Mouse (Mus musculus) thymus, postnatal 0 days (tissue): Measurements from ENCODE around the gene Pax6. TPM values are rescaled to one million over a fixed set of nuclear protein-coding genes. Genes with fewer than 3 reads are reported as not detected.

Source experiments
- DNase-seq: peaks from one replicate; pipeline ENCODE4 v3.0.0-alpha.2; 2015; ENCODE audit warnings: low spot score
- polyA plus RNA-seq: library from polyadenylated mRNA; unstranded; fragments of >200 nt; fragmentation: Nextera tagmentation; extraction: Ambion mirVana; gene quantifications from 2 replicates; pipeline ENCODE4 v1.2.1, GENCODE M21; 2015

Pax6 gene
- polyA plus RNA-seq, 1 experiment from 2014 or later = not detected

GRCm38 (mm10) chr2:105682634-105683351 is 14.1 kb downstream of the Pax6 start:
- DNase-seq = no peak

- no peak for DNase-seq
These were observed 15.2 kb downstream of the Pax6 start for GRCm38 (mm10) chr2:105683771-105684410.

- no peak for DNase-seq
These were observed 16.4 kb downstream of the Pax6 start for GRCm38 (mm10) chr2:105684991-105685650.

GRCm38 (mm10) chr2:105685651-105686050 is 17.0 kb downstream of the Pax6 start:
- DNase-seq = no peak

GRCm38 (mm10) chr2:105686363-105687316 is 17.9 kb downstream of the Pax6 start:
- no peak for DNase-seq

GRCm38 (mm10) chr2:105687317-105687991 is 18.8 kb downstream of the Pax6 start:
- DNase-seq = no peak

GRCm38 (mm10) chr2:105688011-105688410 is 19.3 kb downstream of the Pax6 start:
- DNase-seq = no peak

GRCm38 (mm10) chr2:105688436-105689303 is 20.0 kb downstream of the Pax6 start:
- no peak for DNase-seq

- DNase-seq = no peak
These were observed 20.6 kb downstream of the Pax6 start for GRCm38 (mm10) chr2:105689304-105689770.

GRCm38 (mm10) chr2:105689771-105690639 is 21.3 kb downstream of the Pax6 start:
- DNase-seq = no peak

- no peak for DNase-seq
These were observed 22.6 kb downstream of the Pax6 start for GRCm38 (mm10) chr2:105691296-105691695.

GRCm38 (mm10) chr2:105697741-105698140 is 29.0 kb downstream of the Pax6 start:
- no peak for DNase-seq

GRCm38 (mm10) chr2:105698631-105699030 is 29.9 kb downstream of the Pax6 start:
- no peak for DNase-seq

GRCm38 (mm10) chr2:105701781-105702180 is 33.1 kb downstream of the Pax6 start:
- DNase-seq = no peak

- no peak for DNase-seq
These were observed 33.9 kb downstream of the Pax6 start for GRCm38 (mm10) chr2:105702586-105702985.

GRCm38 (mm10) chr2:105705320-105705719 is 36.6 kb downstream of the Pax6 start:
- DNase-seq = no peak

GRCm38 (mm10) chr2:105709126-105709525 is 40.4 kb downstream of the Pax6 start:
- no peak for DNase-seq

- no peak for DNase-seq
These were observed 41.8 kb downstream of the Pax6 start for GRCm38 (mm10) chr2:105710511-105710910.
